Mouse (Mus musculus): Measurements from ENCODE around the gene Gm20219.

Gm20219 gene

DNA sequence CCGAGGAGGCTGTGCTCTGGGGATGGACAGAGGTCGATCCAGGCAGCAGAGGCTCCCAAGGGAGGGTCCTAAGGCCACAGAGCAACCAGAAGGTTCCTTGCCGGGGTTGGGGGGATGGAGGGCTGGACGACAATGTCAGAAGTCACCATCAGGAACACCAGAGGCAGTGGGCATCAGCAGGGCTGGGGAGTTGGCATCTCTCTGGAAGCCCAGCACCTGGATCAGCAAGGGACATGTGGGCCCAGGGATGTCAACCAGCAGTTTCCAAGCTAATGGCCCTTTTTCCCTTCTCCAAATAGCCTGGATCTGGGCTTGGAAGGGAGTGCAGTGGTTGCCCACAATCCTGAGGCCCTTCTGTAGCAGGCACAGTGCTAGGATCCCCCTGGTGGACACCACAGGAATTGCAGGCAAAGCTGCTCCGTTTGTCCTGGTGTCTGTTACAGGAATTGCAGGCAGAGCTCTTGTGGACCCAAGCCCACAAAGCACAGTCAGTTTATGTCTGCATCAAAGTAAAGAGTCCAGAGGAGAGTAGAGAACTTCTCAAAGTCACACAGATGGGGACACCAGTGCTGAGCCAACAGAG is 1.3 kb downstream of the Gm20219 start:
- peak; percentile 80 for DNase-seq (ENCODE audit: low read depth, low spot score)

- DNase-seq (ENCODE audit: low read depth, low spot score), result no peak
Observed at GRCm38 (mm10) chr17:56551841-56552581, 2.2 kb downstream of the Gm20219 start.

DNA sequence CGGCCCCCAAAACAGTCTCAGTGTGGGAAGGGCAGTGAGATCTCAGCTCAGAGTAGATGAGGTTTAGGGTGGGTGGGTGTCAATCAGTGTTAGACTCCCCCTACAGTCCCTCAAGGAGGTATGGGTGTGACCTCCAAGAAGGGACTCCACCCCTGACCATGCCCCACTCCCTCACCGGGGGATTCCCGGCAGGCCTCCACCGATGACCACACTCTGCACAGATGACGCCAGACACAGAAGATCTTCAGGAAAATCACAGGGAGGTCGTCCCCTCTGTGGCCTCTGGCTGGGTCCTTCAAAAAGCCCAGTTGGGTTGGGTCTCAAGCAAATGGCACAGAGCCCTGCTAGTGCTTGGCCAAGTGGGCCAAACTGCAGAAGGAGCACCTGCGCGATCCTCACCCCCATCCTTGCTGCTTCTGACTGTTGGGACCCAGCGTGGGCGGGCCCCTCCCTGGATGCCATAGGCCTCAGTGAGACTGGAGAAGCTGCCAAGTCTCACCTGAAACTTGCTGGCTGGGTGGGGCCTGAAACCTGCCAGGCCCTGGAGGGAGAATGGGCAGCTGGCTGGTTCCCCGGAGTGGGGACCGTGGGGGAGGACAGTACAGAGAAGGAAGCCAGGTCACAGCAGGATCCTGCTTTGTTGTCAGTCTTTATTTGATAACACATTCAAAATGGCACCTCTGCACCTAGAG is 3.3 kb downstream of the Gm20219 start:
- DNase-seq (ENCODE audit: low read depth, low spot score), result no peak

- no peak for DNase-seq (ENCODE audit: low read depth, low spot score)
Observed at GRCm38 (mm10) chr17:56548605-56549105, 5.5 kb downstream of the Gm20219 start.

- DNase-seq (ENCODE audit: low read depth, low spot score), result peak; percentile 37
Observed at GRCm38 (mm10) chr17:56547846-56548604, 6.2 kb downstream of the Gm20219 start.

DNA sequence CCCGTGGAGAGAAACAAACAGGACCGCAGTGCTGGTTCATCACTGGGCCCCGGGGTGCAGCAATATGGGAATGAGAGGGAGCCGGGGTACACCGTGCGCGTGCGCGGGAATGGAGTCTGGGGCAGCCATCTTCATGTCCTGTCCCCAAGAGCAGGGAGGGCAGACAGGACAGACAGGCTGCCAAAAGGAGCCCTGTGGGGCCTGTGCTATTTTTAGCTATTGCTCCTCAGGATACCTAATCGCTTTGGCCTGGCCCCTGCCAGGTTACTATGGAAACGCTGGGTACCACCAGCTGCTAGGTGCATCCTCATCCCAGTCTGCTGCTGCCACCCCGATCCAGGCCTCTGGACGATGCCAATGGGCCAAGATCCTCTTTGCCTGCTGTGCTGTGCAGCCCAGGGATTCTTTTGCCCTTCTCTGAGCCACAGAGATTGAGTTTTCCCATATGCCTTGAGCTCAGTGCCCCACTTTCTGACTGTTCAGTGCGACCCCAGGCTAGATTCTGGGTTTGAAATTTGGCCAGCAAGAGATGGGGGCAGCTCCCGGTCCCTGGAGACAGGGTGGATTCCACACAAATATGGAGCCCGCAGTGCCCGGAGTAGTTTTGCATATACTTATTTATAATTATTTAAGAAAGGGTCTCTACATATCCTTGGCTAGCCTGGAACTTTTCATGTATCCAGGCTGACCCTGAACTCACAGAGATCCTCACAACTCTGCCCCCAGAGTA is 6.9 kb downstream of the Gm20219 start:
- no peak for DNase-seq (ENCODE audit: low read depth, low spot score)

GRCm38 (mm10) chr17:56546576-56546975 is 7.6 kb downstream of the Gm20219 start:
- DNase-seq (ENCODE audit: low read depth, low spot score), result no peak

GRCm38 (mm10) chr17:56545945-56546344 is 8.2 kb downstream of the Gm20219 start:
- no peak for DNase-seq (ENCODE audit: low read depth, low spot score)

DNA sequence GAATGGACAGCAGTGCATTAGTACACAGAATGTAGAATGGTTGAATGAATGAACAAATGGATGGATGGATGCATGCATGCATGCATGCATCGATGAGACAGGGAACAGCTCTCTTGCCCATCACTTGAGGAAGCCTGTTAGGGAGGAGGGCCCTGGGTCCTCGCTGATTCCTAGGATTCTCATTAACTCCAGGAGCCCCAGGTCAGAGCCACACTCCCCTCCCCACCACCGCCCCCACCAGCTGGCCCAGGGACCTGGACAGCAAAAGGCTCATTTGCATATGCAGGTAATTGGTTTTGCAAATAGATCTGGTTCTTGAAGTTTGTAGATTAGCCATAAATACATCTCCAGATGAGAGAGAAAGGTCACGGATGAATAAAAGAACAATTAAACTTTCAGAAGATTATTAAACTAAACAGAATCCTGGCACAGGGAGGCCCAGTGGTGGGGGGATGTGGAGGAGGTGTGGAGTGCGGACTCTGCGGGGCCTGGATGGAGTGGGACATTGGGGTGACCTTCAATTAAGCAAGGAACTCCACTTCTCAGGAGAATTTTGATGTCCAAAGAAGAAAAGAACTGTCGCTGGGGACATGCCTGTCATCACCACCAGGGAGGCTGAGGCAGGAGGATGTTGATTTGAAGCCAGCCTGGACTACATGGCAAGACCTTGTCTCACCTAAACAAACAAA is 9.3 kb downstream of the Gm20219 start:
- DNase-seq (ENCODE audit: low read depth, low spot score), result no peak

GRCm38 (mm10) chr17:56543684-56544224 is 10.4 kb downstream of the Gm20219 start:
- peak; percentile 21 for DNase-seq (ENCODE audit: low read depth, low spot score)

DNA sequence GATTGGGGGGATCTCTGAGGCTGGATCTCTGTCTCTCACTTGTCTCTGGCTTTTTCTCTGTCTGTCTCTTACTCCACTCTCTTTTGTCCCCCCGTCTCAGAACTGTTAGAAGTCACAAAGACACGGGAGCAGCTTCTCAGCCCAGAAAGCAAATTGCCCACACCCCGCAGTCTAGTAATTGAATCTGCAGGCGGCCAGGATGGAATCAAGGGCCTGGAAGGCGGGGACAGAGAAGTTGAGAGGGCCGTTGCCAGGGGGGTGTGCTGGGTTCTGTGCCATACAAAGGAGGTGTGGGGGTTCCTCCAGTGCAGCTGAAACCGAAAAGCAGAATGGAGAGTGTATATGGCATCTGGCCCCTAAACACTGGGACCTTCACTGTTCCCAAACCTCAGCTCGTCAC is 11.5 kb downstream of the Gm20219 start:
- DNase-seq (ENCODE audit: low read depth, low spot score), result no peak

GRCm38 (mm10) chr17:56540562-56540975 is 13.6 kb downstream of the Gm20219 start:
- peak; percentile 49 for DNase-seq (ENCODE audit: low read depth, low spot score)

- no peak for DNase-seq (ENCODE audit: low read depth, low spot score)
Observed at GRCm38 (mm10) chr17:56537912-56538311, 16.3 kb downstream of the Gm20219 start.

DNA sequence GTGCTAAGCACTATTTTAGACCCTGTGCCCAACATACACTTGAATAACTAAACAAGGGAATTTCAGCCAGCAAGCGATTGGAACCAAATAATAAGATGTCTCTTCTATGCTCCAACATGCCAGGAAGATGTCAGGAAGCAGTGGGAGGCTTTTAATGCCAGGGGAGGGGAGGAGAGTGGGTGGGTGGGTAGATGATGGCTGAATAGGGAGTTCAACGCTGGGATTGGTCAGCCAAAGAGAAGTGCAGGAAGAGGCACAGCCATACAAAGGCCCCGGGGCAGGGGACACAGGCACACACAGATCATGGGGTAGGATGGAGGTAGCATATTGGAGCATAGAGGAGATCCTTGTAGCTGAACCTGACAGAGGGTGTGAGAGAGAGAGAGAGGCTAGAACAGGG is 17.3 kb downstream of the Gm20219 start:
- DNase-seq (ENCODE audit: low read depth, low spot score), result no peak

- no peak for DNase-seq (ENCODE audit: low read depth, low spot score)
Observed at GRCm38 (mm10) chr17:56536192-56536591, 18.0 kb downstream of the Gm20219 start.

- DNase-seq (ENCODE audit: low read depth, low spot score), result no peak
Observed at GRCm38 (mm10) chr17:56524943-56525342, 29.2 kb downstream of the Gm20219 start.

DNA sequence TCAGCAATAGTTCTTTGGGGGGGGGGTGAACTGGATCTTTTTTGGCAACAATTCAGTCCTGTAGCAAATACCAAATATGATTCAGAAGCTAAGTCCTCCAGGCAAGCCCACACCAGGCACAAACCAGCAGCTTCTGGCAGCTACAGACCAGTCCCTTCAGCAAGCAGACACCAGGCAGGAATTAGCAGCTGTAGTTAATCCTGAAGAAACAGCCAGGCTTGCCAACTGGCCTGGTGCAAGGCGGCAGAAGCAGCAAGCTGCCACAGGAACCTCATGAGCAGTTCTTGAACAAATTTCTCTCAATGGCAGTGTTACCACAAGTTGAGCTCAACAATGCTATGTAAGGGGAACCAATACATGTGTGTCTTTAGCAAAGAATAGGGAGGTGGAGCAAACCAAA is 31.4 kb downstream of the Gm20219 start:
- DNase-seq (ENCODE audit: low read depth, low spot score), result no peak

DNA sequence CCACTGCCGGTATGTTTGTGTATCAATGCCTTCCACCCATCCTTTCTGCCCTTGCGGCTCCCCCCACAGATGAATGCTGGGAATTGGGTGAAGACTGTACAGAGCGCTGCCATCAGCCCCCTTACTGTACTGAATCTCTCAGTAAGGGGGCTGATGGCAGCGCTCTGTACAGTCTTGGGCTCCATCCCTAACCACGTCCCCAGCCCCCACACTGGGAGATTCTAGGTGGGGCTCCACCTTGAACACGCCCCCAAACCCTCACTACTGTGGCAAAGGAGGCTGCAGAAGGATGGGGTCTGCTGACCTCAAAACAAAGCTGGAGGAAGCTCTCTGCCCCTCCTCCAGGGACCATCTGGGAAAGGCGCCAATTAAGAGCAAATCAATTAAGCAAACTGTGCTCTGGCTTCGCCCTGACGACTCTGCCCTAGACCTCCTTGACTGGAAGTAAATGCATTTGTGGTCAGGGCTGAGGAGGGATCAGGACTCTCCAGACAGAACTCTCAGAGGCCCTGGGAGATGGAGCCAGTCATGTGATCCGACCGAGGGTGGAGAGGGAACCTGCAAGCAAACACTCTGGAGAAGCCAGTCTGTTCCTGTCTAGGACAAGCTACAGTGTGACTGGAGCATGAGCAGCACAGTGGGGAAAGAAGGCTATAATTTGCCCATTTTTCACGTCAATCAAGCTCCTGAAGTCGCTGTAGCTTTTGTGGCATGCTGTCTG is 38.3 kb downstream of the Gm20219 start:
- no peak for DNase-seq (ENCODE audit: low read depth, low spot score)

GRCm38 (mm10) chr17:56514916-56515315 is 39.3 kb downstream of the Gm20219 start:
- no peak for DNase-seq (ENCODE audit: low read depth, low spot score)

DNA sequence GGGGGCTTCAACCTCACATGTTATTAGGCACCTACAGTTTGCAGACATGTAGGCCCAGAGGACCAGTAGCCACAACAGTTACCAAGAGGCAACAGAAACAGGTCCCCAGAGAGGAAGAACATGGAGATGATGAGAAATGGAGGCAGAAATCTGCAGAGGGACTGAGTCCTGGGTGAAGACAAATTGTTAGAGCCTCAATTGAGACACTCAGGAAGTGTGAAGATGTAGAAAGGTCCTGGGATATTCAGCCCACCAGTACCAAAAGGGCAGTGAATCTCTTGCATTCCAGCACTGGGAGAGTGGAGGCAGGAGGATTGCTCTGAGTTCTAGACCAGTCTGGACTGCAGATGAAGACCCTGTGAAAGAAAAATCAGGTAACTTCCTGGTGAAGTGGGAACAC is 39.9 kb downstream of the Gm20219 start:
- no peak for DNase-seq (ENCODE audit: low read depth, low spot score)

Data from A20 (cell line).